Mouse (Mus musculus) heart, postnatal 36 days (tissue): Measurements from ENCODE around the gene Filip1l. TPM values are rescaled to one million over a fixed set of nuclear protein-coding genes. Genes with fewer than 3 reads are reported as not detected.

Experiments
- DNase-seq, 2 experiments: peaks; one replicate each; pipeline ENCODE4 v3.0.0; 2021 to 2022
- intact Hi-C: fragments of 180-260 bp; cut with DNase I; formaldehyde crosslinking; loops from one replicate; pipeline ENCODE4 v1.15.1; 2025
- total RNA-seq, 2 experiments: library from RNA; stranded (reverse); gene quantifications; 2 replicates each; pipeline ENCODE4 v1.2.3; 2021

Filip1l gene
- total RNA-seq, 2 experiments from 2014 or later, result 35.4 to 37.8 TPM

- intact Hi-C loops, result no loop called here
- DNase-seq, result no peak
These were observed 248.1 kb downstream of the Filip1l start for GRCm38 (mm10) chr16:57601031-57601430.

GRCm38 (mm10) chr16:57606444-57607227, 253.7 kb downstream of the Filip1l start, which contains the start of gene Cmss1:
Gene Cmss1, minus strand, starts transcription at chr16:57606864.
- DNase-seq, result peak; percentile 86 to 89
- intact Hi-C loops, result no loop called here

GRCm38 (mm10) chr16:57611768-57612167, 258.9 kb downstream of the Filip1l start:
- intact Hi-C loops, result loop anchor here (5.0 kb wide), 1 partner anchor 671 kb away; no protein-coding TSS in a partner anchor
- peak; percentile 14 to 37 for DNase-seq

Other genes with a start within 250 kb of the Filip1l start
- gene Tomm70a, start 231.4 kb upstream of the Filip1l start, total RNA-seq, result 10 to 100 TPM; 41.2 to 41.3 TPM
- gene Nit2, start 185.8 kb upstream of the Filip1l start, total RNA-seq, result 10 to 100 TPM; 34.8 to 35.3 TPM
- 10 to 100 TPM; 25.1 to 25.4 TPM for gene Tbc1d23, start 121.6 kb upstream of the Filip1l start, total RNA-seq
- gene Tmem30c, start 60.2 kb upstream of the Filip1l start, total RNA-seq, result not detected